Mouse (Mus musculus) bone marrow macrophage, adult 2 months (primary cell): ENCODE results near the gene Ltbp4.

Source experiments
- CTCF ChIP-seq: IDR thresholded peaks from 2 replicates; pipeline ENCODE4 v1.5.1; 2012; ENCODE audit warnings: low read depth, mild to moderate bottlenecking, low read length, moderate library complexity
- POLR2A ChIP-seq: IDR thresholded peaks from 2 replicates; pipeline ENCODE4 v1.6.1; 2012; ENCODE audit warnings: mild to moderate bottlenecking, low read depth, low read length, borderline replicate concordance

- no peak for TF ChIP-seq POLR2A
- peak; percentile 93 for TF ChIP-seq CTCF
Observed at GRCm38 (mm10) chr7:27302172-27302571, 35.3 kb downstream of the Ltbp4 start.
